Mouse (Mus musculus) cerebellum, adult 9-10 months (tissue): ENCODE measurements at regions not wholly inside any gene's neighbourhood (a gene's known extent, or its start where the extent isn't known, plus 50 kb on each side); places are given as distances from the start of the nearest gene placed in this dataset.

Source experiments
- DNase-seq: peaks from one replicate; pipeline ENCODE4 v3.0.0; 2022

- DNase-seq: no peak
These were observed 86.1 kb upstream of the Kif2a start for GRCm38 (mm10) chr13:107108045-107108444.

DNA sequence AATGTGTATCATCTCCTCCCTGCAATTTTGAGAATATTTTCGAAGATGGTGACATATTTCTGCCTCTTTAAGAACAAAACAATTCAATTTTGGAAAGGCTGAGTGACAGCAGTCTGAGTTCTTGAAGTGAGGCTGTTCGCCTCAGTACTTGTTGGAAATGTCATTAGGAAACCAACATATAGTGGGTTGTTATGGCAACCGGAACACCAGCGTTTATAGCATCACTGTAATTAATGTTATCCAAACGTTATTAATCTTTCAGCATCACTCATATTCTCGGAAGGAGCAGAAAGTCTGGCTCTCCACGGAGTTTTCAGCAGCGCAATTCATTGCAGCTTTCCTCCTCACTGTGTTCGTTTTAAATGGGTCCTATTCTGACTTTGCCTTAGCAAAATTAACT lies 85.6 kb upstream of the Kif2a start:
- DNase-seq: no peak

GRCm38 (mm10) chr13:107105510-107105909 lies 83.6 kb upstream of the Kif2a start:
- DNase-seq: peak; percentile 25

- DNase-seq: peak; percentile 38
These were observed 79.7 kb upstream of the Kif2a start for GRCm38 (mm10) chr13:107101598-107101997.

- no peak for DNase-seq
These were observed 79.0 kb upstream of the Kif2a start for GRCm38 (mm10) chr13:107100852-107101325.

DNA sequence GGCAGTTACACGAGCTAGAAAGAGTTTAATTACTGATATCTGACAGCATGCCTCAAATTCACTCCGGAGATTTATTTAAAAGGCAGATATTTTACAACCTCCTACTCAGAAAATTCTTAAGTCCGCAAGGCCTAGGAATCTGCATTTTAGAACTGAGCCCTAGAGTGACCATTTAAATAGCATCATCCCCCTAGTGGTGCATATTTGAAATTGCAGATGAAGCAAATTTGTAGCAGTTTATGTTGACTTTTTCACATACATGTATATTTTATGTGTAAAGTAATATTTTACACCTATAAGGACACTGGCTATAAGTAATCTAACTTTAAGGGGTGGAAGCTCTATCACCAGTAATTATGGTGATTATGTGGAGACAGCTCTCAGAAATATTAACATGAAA lies 78.2 kb upstream of the Kif2a start:
- peak; percentile 6 for DNase-seq

GRCm38 (mm10) chr13:107097005-107097404 lies 75.1 kb upstream of the Kif2a start:
- DNase-seq: no peak

GRCm38 (mm10) chr13:107094976-107095716 lies 73.2 kb upstream of the Kif2a start:
- no peak for DNase-seq

- no peak for DNase-seq
These were observed 72.6 kb upstream of the Kif2a start for GRCm38 (mm10) chr13:107094487-107094886.

DNA sequence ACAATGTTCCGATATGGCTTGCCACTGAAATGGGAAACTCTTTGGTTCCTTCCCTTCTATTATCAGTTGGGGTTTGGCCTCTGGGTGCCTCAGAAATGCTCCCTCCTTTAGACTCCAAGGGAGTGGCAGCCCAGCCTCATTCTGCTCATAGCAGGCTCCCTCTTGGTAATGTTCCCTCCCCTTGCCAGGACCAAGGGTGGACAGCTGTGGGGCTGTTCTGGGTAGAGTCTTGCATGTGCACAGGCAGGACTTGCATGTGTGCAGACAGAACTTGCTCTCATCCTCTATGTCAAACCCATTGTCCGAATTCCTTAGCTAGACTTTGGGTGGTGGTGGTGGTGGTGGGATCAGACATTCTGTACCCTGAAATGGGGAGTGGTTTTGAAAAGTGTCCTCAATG lies 71.8 kb upstream of the Kif2a start:
- no peak for DNase-seq

GRCm38 (mm10) chr13:107088198-107088597 lies 66.3 kb upstream of the Kif2a start:
- no peak for DNase-seq

- no peak for DNase-seq
These were observed 65.4 kb upstream of the Kif2a start for GRCm38 (mm10) chr13:107087355-107087754.

DNA sequence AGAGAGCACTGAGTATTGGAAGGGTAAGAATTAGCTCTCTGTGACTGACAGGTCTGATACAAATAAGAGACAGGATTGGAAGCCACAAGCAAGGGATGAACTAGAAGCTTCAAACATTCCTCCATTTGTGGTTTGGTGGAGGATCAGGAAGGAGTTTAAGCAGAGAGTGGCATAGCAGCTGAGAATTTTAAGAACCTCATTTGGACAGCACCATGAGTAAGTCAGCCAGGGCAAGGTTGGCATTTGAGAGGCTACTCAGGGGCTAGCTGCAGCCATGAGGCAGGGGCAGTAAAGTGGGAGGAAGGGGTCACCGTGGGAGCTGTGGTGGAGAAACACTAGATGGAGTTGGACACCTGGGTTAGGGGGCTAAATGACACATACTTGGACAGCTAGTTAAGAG lies 56.2 kb upstream of the Kif2a start:
- DNase-seq: no peak

- DNase-seq: no peak
These were observed 53.0 kb upstream of the Kif2a start for GRCm38 (mm10) chr13:107074917-107075316.

DNA sequence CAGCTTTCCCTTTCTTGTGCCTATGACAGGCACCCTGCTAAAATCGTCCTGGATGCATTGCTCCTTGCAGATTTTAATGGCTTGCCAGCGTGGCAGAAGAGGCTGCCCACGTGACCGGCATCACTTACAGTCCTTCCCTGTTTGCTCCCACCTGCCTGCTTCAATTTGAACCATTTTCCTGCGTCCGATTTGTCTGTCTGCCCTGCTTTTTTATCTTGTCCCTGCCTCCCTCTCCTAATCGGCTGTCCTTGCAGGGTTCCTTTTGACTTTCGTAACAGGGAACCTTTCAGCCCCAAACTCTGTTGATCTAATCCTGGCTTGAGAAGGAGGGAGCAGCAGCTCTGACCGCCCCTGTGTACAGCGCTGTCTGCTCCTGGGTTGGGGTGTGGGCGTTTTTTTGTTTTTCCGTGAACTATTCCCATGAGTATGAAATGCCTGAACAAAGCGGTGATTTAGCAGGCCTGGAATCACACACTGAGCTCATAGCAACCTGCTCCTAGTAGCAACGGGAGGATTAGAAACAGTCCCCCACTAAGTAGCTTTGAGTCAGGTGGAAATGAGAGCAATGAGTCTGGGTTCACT lies 51.2 kb upstream of the Kif2a start:
- peak; percentile 12 for DNase-seq

DNA sequence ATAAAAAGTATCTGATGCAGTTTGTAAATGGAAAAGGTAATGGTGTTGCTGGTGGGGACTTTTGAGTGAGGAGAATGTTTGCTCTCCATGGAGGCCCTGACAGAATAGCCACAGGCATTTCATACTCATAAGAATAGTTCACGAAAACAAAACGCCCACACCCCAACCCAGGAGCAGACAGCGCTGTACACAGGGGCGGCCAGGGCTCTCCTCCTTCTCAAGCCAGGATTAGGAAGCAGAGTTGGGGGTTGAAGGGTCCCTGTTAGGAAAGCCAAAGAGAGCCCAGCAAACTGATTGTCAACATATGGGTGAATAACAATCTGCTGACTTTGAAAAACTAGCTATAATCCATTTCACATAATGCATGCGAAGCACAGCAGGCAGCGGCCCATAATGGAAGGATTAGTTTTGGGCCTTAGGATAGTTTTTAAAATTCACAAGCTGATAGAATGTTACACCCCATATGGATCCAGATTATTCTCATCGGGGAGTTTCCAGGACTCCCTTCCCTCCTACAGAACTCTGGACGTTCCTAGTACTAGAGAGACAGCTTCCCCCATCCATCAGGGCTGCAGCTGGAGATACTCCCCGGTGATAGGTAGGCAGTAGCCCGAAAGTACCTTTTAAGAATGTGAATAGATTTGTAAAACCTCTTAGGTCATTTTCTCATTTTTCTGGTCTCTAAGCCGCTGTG lies 50.6 kb upstream of the Kif2a start:
- peak; percentile 1 for DNase-seq
